Mouse (Mus musculus) ES-E14 (cell line): ENCODE data around the gene Tlnrd1.

Source experiments
- CHD2 ChIP-seq: IDR thresholded peaks from 2 replicates; pipeline ENCODE4 v1.6.1; 2014; ENCODE audit warnings: mild to moderate bottlenecking, low read depth, low read length, inconsistent platforms
- HCFC1 ChIP-seq: IDR thresholded peaks from 2 replicates; pipeline ENCODE4 v1.6.1; 2012; ENCODE audit warnings: low read length, inconsistent platforms, borderline replicate concordance; ENCODE audit not compliant: insufficient read depth
- MAFK ChIP-seq: IDR thresholded peaks from 2 replicates; pipeline ENCODE4 v1.6.1; 2014; ENCODE audit warnings: mild to moderate bottlenecking, low read depth, low read length, inconsistent platforms; ENCODE audit not compliant: insufficient read depth
- ZC3H11A ChIP-seq: IDR thresholded peaks from 2 replicates; pipeline ENCODE4 v1.6.1; 2012; ENCODE audit warnings: low read depth, mild to moderate bottlenecking, inconsistent platforms, low read length, borderline replicate concordance
- ZNF384 ChIP-seq: IDR thresholded peaks from 2 replicates; pipeline ENCODE4 v1.6.1; 2012; ENCODE audit warnings: low read depth, low read length, inconsistent platforms

DNA sequence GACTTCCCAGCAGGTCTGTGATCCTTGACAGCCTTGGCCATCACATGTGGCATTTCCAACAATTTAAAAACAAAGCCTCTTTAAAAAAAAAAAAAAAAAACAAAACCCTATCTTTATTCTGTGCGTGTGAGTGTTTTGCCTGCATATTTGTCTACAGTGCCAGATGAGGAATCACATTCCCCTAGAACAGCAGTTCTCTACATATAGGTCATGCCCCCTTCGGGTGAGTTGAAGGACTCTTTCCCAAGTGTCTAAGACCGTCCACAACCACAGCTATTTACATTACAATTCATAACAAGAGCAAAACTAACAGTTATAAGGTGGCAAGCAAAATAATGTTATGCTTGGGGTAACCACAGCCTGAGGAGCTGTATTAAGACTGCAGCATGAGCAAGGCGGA, 17.3 kb upstream of the Tlnrd1 start:
- no peak for TF ChIP-seq ZC3H11A
- TF ChIP-seq ZNF384, result no peak
- TF ChIP-seq MAFK, result no peak
- TF ChIP-seq CHD2, result no peak
- TF ChIP-seq HCFC1, result no peak
